25 mouse cellular contexts compared by ENCODE assay signal in genomic region chr17:84736719-84737118, GRCm38 (mm10). TPM values are rescaled to one million over a fixed set of nuclear protein-coding genes. Genes with fewer than 3 reads are reported as not detected.
DNase-seq lines count a peak whose midpoint lies in the region; ATAC-seq and TF ChIP-seq lines count a peak whose summit lies in the region.
"Had no signal": no experiment of that assay in that cellular context is flagged by ENCODE, and none has a peak within 500 bp of the region (broad histone marks: within the 10 kb centered on the region; RNA-seq: fewer than 3 reads in every experiment).

No protein-coding gene starts in this region.

- peaks cover 36% of the 10 kb centered on the region for H3K4me1 ChIP-seq in liver, adult 2 months (ENCODE audit: control insufficient read depth, insufficient read depth, low read length)
- peaks cover 4% of the 10 kb centered on the region; the same call in 1 of the 2 replicates for H3K4me1 ChIP-seq in embryonic facial prominence, embryonic 11.5 days (ENCODE audit: control insufficient read depth, insufficient read depth, low read length)
- peaks cover 3% of the 10 kb centered on the region; the same call in 1 of the 2 replicates for H3K4me1 ChIP-seq in limb, embryonic 11.5 days (ENCODE audit: control insufficient read depth, insufficient read depth, low read length)
- H3K4me1 ChIP-seq: hindbrain, embryonic 15.5 days had no signal

- ATAC-seq in embryonic facial prominence, embryonic 11.5 days (replicated peaks; ENCODE audit: insufficient number of reproducible peaks, low FRiP score, low TSS enrichment, low read depth): peak; percentile 75
- 0 out of 2 replicates have a peak, but pooled peaks have one; percentile 60 for ATAC-seq in limb, embryonic 11.5 days (ENCODE audit: insufficient number of reproducible peaks, low FRiP score, low TSS enrichment, low read depth)
- ATAC-seq: intestine, postnatal 0 days had no signal

- H3K27me3 ChIP-seq in liver, adult 2 months (ENCODE audit: control insufficient read depth, insufficient read depth, low read length): no peaks in the 10 kb centered on the region
- no peaks in the 10 kb centered on the region for H3K27me3 ChIP-seq in embryonic facial prominence, embryonic 11.5 days (ENCODE audit: control insufficient read depth, insufficient read depth, low read length)
- H3K27me3 ChIP-seq in limb, embryonic 11.5 days (ENCODE audit: control insufficient read depth, insufficient read depth, low read length): no peaks in the 10 kb centered on the region
- H3K27me3 ChIP-seq: hindbrain, embryonic 15.5 days; limb, embryonic 13.5 days had no signal

- TF ChIP-seq CTCF in liver, adult 2 months (IDR thresholded peaks at IDR 0.05; ENCODE audit: low read depth, low read length): no peak

- no peak for TF ChIP-seq POLR2A in liver, adult 2 months (IDR thresholded peaks at IDR 0.05; ENCODE audit: extremely low read depth, insufficient read depth, low read length)

- no peak overlapping the region for H3K4me2 ChIP-seq in embryonic facial prominence, embryonic 11.5 days (ENCODE audit: low read depth, low read length)
- H3K4me2 ChIP-seq in limb, embryonic 11.5 days (ENCODE audit: low read depth, severe bottlenecking): no peak overlapping the region
- H3K4me2 ChIP-seq: heart, embryonic 11.5 days; hindbrain, embryonic 15.5 days; limb, embryonic 13.5 days; lung, embryonic 14.5 days had no signal

- no peak overlapping the region for H3K4me3 ChIP-seq in liver, adult 2 months (ENCODE audit: insufficient read depth, low read depth, low read length)
- H3K4me3 ChIP-seq in embryonic facial prominence, embryonic 11.5 days (ENCODE audit: low read depth, low read length): no peak overlapping the region
- no peak overlapping the region for H3K4me3 ChIP-seq in limb, embryonic 11.5 days (ENCODE audit: low read depth, low read length)
- H3K4me3 ChIP-seq: hindbrain, embryonic 15.5 days; limb, embryonic 13.5 days; myocyte had no signal

- no peak for DNase-seq in liver, adult 2 months (ENCODE audit: extremely low read depth, low read depth, low spot score)
- DNase-seq in liver: no peak
- DNase-seq in WW6 (ENCODE audit: low read depth, low spot score): peak; percentile 39
- DNase-seq in embryonic facial prominence, embryonic 11.5 days (ENCODE audit: low spot score): peak; percentile 82
- DNase-seq in limb, embryonic 11.5 days (ENCODE audit: low spot score): peak; percentile 32
- DNase-seq in cerebellum, adult 9-10 months: no peak
- no peak for DNase-seq in ovary, postnatal 14 days (ENCODE audit: low spot score)
- DNase-seq in right cerebral cortex, adult 2 months (ENCODE audit: low spot score in 2 of 2): no peak
- DNase-seq: B cell, adult 2 months; cerebellum, adult 11 months; gastrocnemius, postnatal 14 days; heart, postnatal 14 days; lung, embryonic 14.5 days; midbrain, embryonic 14.5 days; right cerebral cortex, adult 18-20 months; thymus, adult 18-20 months had no signal

- WGBS in liver, adult 2 months: 93% methylated on average over 9 of the region's 9 CpGs
- WGBS in embryonic facial prominence, embryonic 11.5 days: 28% methylated on average over 9 of the region's 9 CpGs
- 24% methylated on average over 9 of the region's 9 CpGs for WGBS in limb, embryonic 11.5 days

- peaks cover 19% of the 10 kb centered on the region for H3K36me3 ChIP-seq in liver, adult 2 months (ENCODE audit: control insufficient read depth, insufficient read depth, low read length)
- no peaks in the 10 kb centered on the region; the same call in 1 of the 2 replicates for H3K36me3 ChIP-seq in embryonic facial prominence, embryonic 11.5 days (replicated peaks; ENCODE audit: control insufficient read depth, insufficient read depth, low read depth, low read length)
- H3K36me3 ChIP-seq in limb, embryonic 11.5 days (ENCODE audit: control insufficient read depth, insufficient read depth, low read length): 0 out of 2 replicates have a peak, but pooled peaks cover 2% of the 10 kb centered on the region
- H3K36me3 ChIP-seq: hindbrain, embryonic 15.5 days had no signal

- H3K79me2 ChIP-seq in liver, adult 2 months (ENCODE audit: control insufficient read depth, insufficient read depth, low read length): peaks cover 11% of the 10 kb centered on the region; the same call in 1 of the 2 replicates

- H3K9ac ChIP-seq in liver, adult 2 months (ENCODE audit: low read depth, low read length): no peak overlapping the region
- no peak overlapping the region for H3K9ac ChIP-seq in embryonic facial prominence, embryonic 11.5 days (replicated peaks; ENCODE audit: low read length)
- no peak overlapping the region for H3K9ac ChIP-seq in limb, embryonic 11.5 days (ENCODE audit: low read length)
- H3K9ac ChIP-seq: hindbrain, embryonic 15.5 days; limb, embryonic 13.5 days; lung, embryonic 14.5 days had no signal

- peak overlapping the region; percentile 64 for H3K27ac ChIP-seq in liver, adult 2 months (replicated peaks; ENCODE audit: insufficient read depth, low read depth, low read length)
- no peak overlapping the region for H3K27ac ChIP-seq in embryonic facial prominence, embryonic 11.5 days (replicated peaks; ENCODE audit: low read depth, low read length)
- H3K27ac ChIP-seq in limb, embryonic 11.5 days (replicated peaks; ENCODE audit: low read depth, low read length): no peak overlapping the region
- H3K27ac ChIP-seq: hindbrain, embryonic 15.5 days; limb, embryonic 13.5 days; macrophage had no signal

- no peaks in the 10 kb centered on the region for H3K9me3 ChIP-seq in embryonic facial prominence, embryonic 11.5 days (replicated peaks; ENCODE audit: control insufficient read depth, low read length)
- H3K9me3 ChIP-seq in limb, embryonic 11.5 days (ENCODE audit: control insufficient read depth, low read length): no peaks in the 10 kb centered on the region
- H3K9me3 ChIP-seq: hindbrain, embryonic 15.5 days; limb, embryonic 13.5 days had no signal

RNA-seq across cellular contexts. Expression of gene Lrpprc, which starts 53.9 kb away (rescaled TPM):
- total RNA-seq in liver, adult 2 months (2014; rRNA removed): 101 and 103 TPM in 2 replicates
- polyA plus RNA-seq in liver, adult 2 months (2012; rRNA removed): 15.3 and 17.4 TPM in 2 replicates
- polyA plus RNA-seq in embryonic facial prominence, embryonic 11.5 days (2014; fragmentation: Nextera tagmentation; extraction: Ambion mirVana): 60.0 and 63.1 TPM in 2 replicates
- polyA plus RNA-seq in limb, embryonic 11.5 days (2014; fragmentation: Nextera tagmentation; extraction: Ambion mirVana): 59.0 and 60.8 TPM in 2 replicates

RNA-seq across cellular contexts. Expression of gene Abcg5, which starts 53.9 kb away (rescaled TPM):
- 109 and 133 TPM in 2 replicates for total RNA-seq in liver, adult 2 months (2014; rRNA removed)
- 100 and 118 TPM in 2 replicates for polyA plus RNA-seq in liver, adult 2 months (2012; rRNA removed)
- 2.5 and 2.6 TPM in 2 replicates for polyA plus RNA-seq in embryonic facial prominence, embryonic 11.5 days (2014; fragmentation: Nextera tagmentation; extraction: Ambion mirVana)
- 0.96 and 1.1 TPM in 2 replicates for polyA plus RNA-seq in limb, embryonic 11.5 days (2014; fragmentation: Nextera tagmentation; extraction: Ambion mirVana)
- total RNA-seq: adrenal gland, adult 18-20 months; gastrocnemius, postnatal 14 days; heart, postnatal 14 days; layer of hippocampus, adult 18-20 months; left cerebral cortex, adult 18-20 months had no signal
- polyA plus RNA-seq: macrophage, myocyte had no signal

Comparison
In these comparisons a context has a peak if more than half of its experiments do, and no peak if none do; other contexts are left out.
1. DNase-seq: peak in WW6 (single experiment), embryonic facial prominence, embryonic 11.5 days (single experiment) and limb, embryonic 11.5 days (single experiment); none in liver, adult 2 months (single experiment), liver (single experiment), cerebellum, adult 9-10 months (single experiment), ovary, postnatal 14 days (single experiment) and right cerebral cortex, adult 2 months (0 of 2).
2. RNA of gene Abcg5, which starts 53.9 kb away (polyA plus RNA-seq): 100 to 118 TPM in liver, adult 2 months; 2.5 to 2.6 TPM in embryonic facial prominence, embryonic 11.5 days and 0.96 to 1.1 TPM in limb, embryonic 11.5 days; every median in the first group is over 10 times any median in the second.